Mouse (Mus musculus): ENCODE data around the gene Gpr22. TPM values are rescaled to one million over a fixed set of nuclear protein-coding genes. Genes with fewer than 3 reads are reported as not detected.

The Gpr22 gene
- polyA plus RNA-seq, 1 experiment from 2014 or later = 2.2 TPM

GRCm38 (mm10) chr12:31706168-31706567 is 7.6 kb downstream of the Gpr22 start:
- 46% methylated on average over 2 of the region's 2 CpGs for WGBS

GRCm38 (mm10) chr12:31703904-31704303 is 9.8 kb downstream of the Gpr22 start:
- 74% methylated on average over 6 of the region's 6 CpGs for WGBS
- DNase-seq (ENCODE audit: low spot score) (no peak), ATAC-seq (replicated peaks; ENCODE audit: insufficient number of reproducible peaks, low FRiP score, low TSS enrichment, low read depth) (no peak)
- H3K4me2 ChIP-seq (ENCODE audit: low read depth, low read length) = no peak overlapping the region
- H3K9me3 ChIP-seq (replicated peaks; ENCODE audit: control insufficient read depth, low read length) = no peaks in the 10 kb centered on the region
- no peaks in the 10 kb centered on the region for H3K36me3 ChIP-seq (replicated peaks; ENCODE audit: control insufficient read depth, insufficient read depth, low read depth, low read length)
- H3K4me1 ChIP-seq (ENCODE audit: control insufficient read depth, insufficient read depth, low read length) = no peaks in the 10 kb centered on the region
- H3K4me3 ChIP-seq (ENCODE audit: low read depth, low read length) = no peak overlapping the region
- H3K27ac ChIP-seq (replicated peaks; ENCODE audit: low read depth, low read length) = no peak overlapping the region
- H3K9ac ChIP-seq (replicated peaks; ENCODE audit: low read length) = no peak overlapping the region
- H3K27me3 ChIP-seq (ENCODE audit: control insufficient read depth, insufficient read depth, low read length) = no peaks in the 10 kb centered on the region

More at GRCm38 (mm10) chr12:31706168-31706567, 7.6 kb downstream of the Gpr22 start:
- Histone ChIP-seq H3K27ac (replicated peaks; ENCODE audit: low read depth, low read length) (no peak overlapping the region), H3K4me3 (ENCODE audit: low read depth, low read length) (no peak overlapping the region), H3K4me1 (ENCODE audit: control insufficient read depth, insufficient read depth, low read length) (no peaks in the 10 kb centered on the region), H3K9ac (replicated peaks; ENCODE audit: low read length) (no peak overlapping the region), H3K27me3 (ENCODE audit: control insufficient read depth, insufficient read depth, low read length) (no peaks in the 10 kb centered on the region), H3K9me3 (replicated peaks; ENCODE audit: control insufficient read depth, low read length) (no peaks in the 10 kb centered on the region), H3K36me3 (replicated peaks; ENCODE audit: control insufficient read depth, insufficient read depth, low read depth, low read length) (no peaks in the 10 kb centered on the region), H3K4me2 (ENCODE audit: low read depth, low read length) (no peak overlapping the region)
- DNase-seq (ENCODE audit: low spot score) (no peak), ATAC-seq (replicated peaks; ENCODE audit: insufficient number of reproducible peaks, low FRiP score, low TSS enrichment, low read depth) (no peak)

GRCm38 (mm10) chr12:31701411-31701810 is 12.3 kb downstream of the Gpr22 start:
- no peak for ATAC-seq (replicated peaks; ENCODE audit: insufficient number of reproducible peaks, low FRiP score, low TSS enrichment, low read depth)
- no peaks in the 10 kb centered on the region for H3K36me3 ChIP-seq (replicated peaks; ENCODE audit: control insufficient read depth, insufficient read depth, low read depth, low read length)
- H3K4me2 ChIP-seq (ENCODE audit: low read depth, low read length) = no peak overlapping the region
- H3K4me3 ChIP-seq (ENCODE audit: low read depth, low read length) = no peak overlapping the region
- H3K27ac ChIP-seq (replicated peaks; ENCODE audit: low read depth, low read length) = no peak overlapping the region
- no peaks in the 10 kb centered on the region for H3K27me3 ChIP-seq (ENCODE audit: control insufficient read depth, insufficient read depth, low read length)
- WGBS = 73% methylated on average over 5 of the region's 5 CpGs
- no peaks in the 10 kb centered on the region for H3K4me1 ChIP-seq (ENCODE audit: control insufficient read depth, insufficient read depth, low read length)
- H3K9ac ChIP-seq (replicated peaks; ENCODE audit: low read length) = no peak overlapping the region
- H3K9me3 ChIP-seq (replicated peaks; ENCODE audit: control insufficient read depth, low read length) = no peaks in the 10 kb centered on the region
- DNase-seq (ENCODE audit: low spot score) = no peak

- H3K36me3 ChIP-seq (replicated peaks; ENCODE audit: control insufficient read depth, insufficient read depth, low read depth, low read length) = no peaks in the 10 kb centered on the region
- DNase-seq (ENCODE audit: low spot score) (no peak), ATAC-seq (replicated peaks; ENCODE audit: insufficient number of reproducible peaks, low FRiP score, low TSS enrichment, low read depth) (no peak)
- H3K9ac ChIP-seq (replicated peaks; ENCODE audit: low read length) = no peak overlapping the region
- H3K4me3 ChIP-seq (ENCODE audit: low read depth, low read length) = no peak overlapping the region
- no peak overlapping the region for H3K4me2 ChIP-seq (ENCODE audit: low read depth, low read length)
- H3K9me3 ChIP-seq (replicated peaks; ENCODE audit: control insufficient read depth, low read length) = no peaks in the 10 kb centered on the region
- WGBS = 30% methylated on average over 5 of the region's 5 CpGs
- no peaks in the 10 kb centered on the region for H3K4me1 ChIP-seq (ENCODE audit: control insufficient read depth, insufficient read depth, low read length)
- no peak overlapping the region for H3K27ac ChIP-seq (replicated peaks; ENCODE audit: low read depth, low read length)
- no peaks in the 10 kb centered on the region for H3K27me3 ChIP-seq (ENCODE audit: control insufficient read depth, insufficient read depth, low read length)
Measured at GRCm38 (mm10) chr12:31700623-31701347, 13.0 kb downstream of the Gpr22 start.

GRCm38 (mm10) chr12:31693278-31693677 is 20.5 kb downstream of the Gpr22 start:
- H3K9ac ChIP-seq (replicated peaks; ENCODE audit: low read length) = no peak overlapping the region
- no peak overlapping the region for H3K4me2 ChIP-seq (ENCODE audit: low read depth, low read length)
- no peak overlapping the region for H3K27ac ChIP-seq (replicated peaks; ENCODE audit: low read depth, low read length)
- no peak for ATAC-seq (replicated peaks; ENCODE audit: insufficient number of reproducible peaks, low FRiP score, low TSS enrichment, low read depth)
- 96% methylated on average over 1 of the region's 1 CpGs for WGBS
- H3K9me3 ChIP-seq (replicated peaks; ENCODE audit: control insufficient read depth, low read length) = no peaks in the 10 kb centered on the region
- no peak for DNase-seq (ENCODE audit: low spot score)
- H3K4me1 ChIP-seq (ENCODE audit: control insufficient read depth, insufficient read depth, low read length) = no peaks in the 10 kb centered on the region
- H3K36me3 ChIP-seq (replicated peaks; ENCODE audit: control insufficient read depth, insufficient read depth, low read depth, low read length) = no peaks in the 10 kb centered on the region
- H3K27me3 ChIP-seq (ENCODE audit: control insufficient read depth, insufficient read depth, low read length) = no peaks in the 10 kb centered on the region
- no peak overlapping the region for H3K4me3 ChIP-seq (ENCODE audit: low read depth, low read length)

GRCm38 (mm10) chr12:31686679-31687078 is 27.1 kb downstream of the Gpr22 start:
- WGBS = 88% methylated on average over 3 of the region's 3 CpGs

DNA sequence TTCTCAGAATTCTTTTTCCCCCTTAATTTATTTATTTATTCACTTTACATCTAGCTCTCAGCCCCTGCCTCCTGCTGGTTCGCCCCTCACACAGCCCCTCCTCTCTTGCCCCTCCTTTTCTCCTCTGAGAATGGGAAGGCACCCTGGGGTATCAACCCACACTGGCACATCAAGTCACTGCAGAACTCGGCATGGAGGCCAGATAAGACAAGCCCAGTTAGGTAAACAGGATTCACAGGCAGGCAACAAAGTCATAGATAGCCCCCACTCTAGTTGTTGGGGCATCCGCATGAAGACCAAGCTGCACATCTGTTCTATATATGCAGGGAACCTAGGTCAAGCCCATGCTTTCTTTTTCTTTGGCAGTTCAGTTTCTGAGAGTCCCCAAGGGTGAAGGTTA is 46.6 kb downstream of the Gpr22 start:
- no peaks in the 10 kb centered on the region for H3K36me3 ChIP-seq (replicated peaks; ENCODE audit: control insufficient read depth, insufficient read depth, low read depth, low read length)
- DNase-seq (ENCODE audit: low spot score) = no peak
- no peak overlapping the region for H3K4me3 ChIP-seq (ENCODE audit: low read depth, low read length)
- H3K9ac ChIP-seq (replicated peaks; ENCODE audit: low read length) = no peak overlapping the region
- H3K9me3 ChIP-seq (replicated peaks; ENCODE audit: control insufficient read depth, low read length) = no peaks in the 10 kb centered on the region
- WGBS = 65% methylated on average over 3 of the region's 3 CpGs
- H3K27ac ChIP-seq (replicated peaks; ENCODE audit: low read depth, low read length) = no peak overlapping the region
- no peaks in the 10 kb centered on the region for H3K27me3 ChIP-seq (ENCODE audit: control insufficient read depth, insufficient read depth, low read length)
- no peak for ATAC-seq (replicated peaks; ENCODE audit: insufficient number of reproducible peaks, low FRiP score, low TSS enrichment, low read depth)
- H3K4me1 ChIP-seq (ENCODE audit: control insufficient read depth, insufficient read depth, low read length) = no peaks in the 10 kb centered on the region
- no peak overlapping the region for H3K4me2 ChIP-seq (ENCODE audit: low read depth, low read length)

More at GRCm38 (mm10) chr12:31686679-31687078, 27.1 kb downstream of the Gpr22 start:
- no peaks in the 10 kb centered on the region for H3K9me3 ChIP-seq (replicated peaks; ENCODE audit: control insufficient read depth, low read length)
- no peak overlapping the region for H3K4me2 ChIP-seq (ENCODE audit: low read depth, low read length)
- H3K4me1 ChIP-seq (ENCODE audit: control insufficient read depth, insufficient read depth, low read length) = no peaks in the 10 kb centered on the region
- H3K27me3 ChIP-seq (ENCODE audit: control insufficient read depth, insufficient read depth, low read length) = no peaks in the 10 kb centered on the region
- no peak overlapping the region for H3K4me3 ChIP-seq (ENCODE audit: low read depth, low read length)
- no peak overlapping the region for H3K9ac ChIP-seq (replicated peaks; ENCODE audit: low read length)
- no peak overlapping the region for H3K27ac ChIP-seq (replicated peaks; ENCODE audit: low read depth, low read length)
- ATAC-seq (replicated peaks; ENCODE audit: insufficient number of reproducible peaks, low FRiP score, low TSS enrichment, low read depth) = no peak
- DNase-seq (ENCODE audit: low spot score) = no peak
- H3K36me3 ChIP-seq (replicated peaks; ENCODE audit: control insufficient read depth, insufficient read depth, low read depth, low read length) = no peaks in the 10 kb centered on the region

- H3K4me1 ChIP-seq (ENCODE audit: control insufficient read depth, insufficient read depth, low read length) = no peaks in the 10 kb centered on the region
- H3K9me3 ChIP-seq (replicated peaks; ENCODE audit: control insufficient read depth, low read length) = no peaks in the 10 kb centered on the region
- H3K9ac ChIP-seq (replicated peaks; ENCODE audit: low read length) = no peak overlapping the region
- DNase-seq (ENCODE audit: low spot score) = no peak
- H3K27ac ChIP-seq (replicated peaks; ENCODE audit: low read depth, low read length) = no peak overlapping the region
- H3K36me3 ChIP-seq (replicated peaks; ENCODE audit: control insufficient read depth, insufficient read depth, low read depth, low read length) = no peaks in the 10 kb centered on the region
- ATAC-seq (replicated peaks; ENCODE audit: insufficient number of reproducible peaks, low FRiP score, low TSS enrichment, low read depth) = no peak
- no peak overlapping the region for H3K4me2 ChIP-seq (ENCODE audit: low read depth, low read length)
- no peaks in the 10 kb centered on the region for H3K27me3 ChIP-seq (ENCODE audit: control insufficient read depth, insufficient read depth, low read length)
- WGBS = 57% methylated on average over 6 of the region's 6 CpGs
- H3K4me3 ChIP-seq (ENCODE audit: low read depth, low read length) = no peak overlapping the region
Measured at GRCm38 (mm10) chr12:31665999-31666398, 47.7 kb downstream of the Gpr22 start.
